Mouse (Mus musculus) cerebellum, adult 2 months (tissue): ENCODE results near the gene Habp4. TPM values are rescaled to one million over a fixed set of nuclear protein-coding genes. Genes with fewer than 3 reads are reported as not detected.

Experiments
- DNase-seq, 2 experiments: peaks; one replicate each; pipeline ENCODE4 v3.0.0; 2021
- H3K27ac ChIP-seq: fragments of 200-500 bp; 2 replicates; pipeline ENCODE4 v1.5.1; 2012; ENCODE audit warnings: low read length, control low read depth, inconsistent platforms; ENCODE audit not compliant: insufficient read depth
- H3K27me3 ChIP-seq: fragments of 200-500 bp; 2 replicates; pipeline ENCODE4 v1.6.1; 2012; ENCODE audit warnings: inconsistent platforms, mild to moderate bottlenecking, low read length, moderate library complexity; ENCODE audit not compliant: control insufficient read depth, insufficient read depth
- H3K4me1 ChIP-seq: fragments of 200-500 bp; 2 replicates; pipeline ENCODE4 v1.6.1; 2011; ENCODE audit warnings: low read length; ENCODE audit not compliant: control insufficient read depth, insufficient read depth
- H3K4me3 ChIP-seq: fragments of 200-500 bp; replicated peaks from 2 replicates; pipeline ENCODE3; 2011; ENCODE audit warnings: mild to moderate bottlenecking, low read depth, low read length, control low read depth; ENCODE audit not compliant: insufficient read depth
- CTCF ChIP-seq: fragments of 200-500 bp; IDR thresholded peaks from 2 replicates; pipeline ENCODE4 v1.5.1; 2011; ENCODE audit warnings: low read depth, mild to moderate bottlenecking, control low read depth, low read length, moderate library complexity, borderline replicate concordance; ENCODE audit not compliant: insufficient read depth
- POLR2A ChIP-seq: fragments of 200-500 bp; IDR thresholded peaks from 2 replicates; pipeline ENCODE4 v1.6.1; 2011; ENCODE audit warnings: low read length, control low read depth, borderline replicate concordance; ENCODE audit not compliant: insufficient read depth
- WGBS: fragments of 180-500 bp; shearing (Covaris S2); methylation state at CpG from one replicate; pipeline ENCODE4 v1.1.7; 2018; 5-methylcytosine and 5-hydroxymethylcytosine counted together
- polyA plus RNA-seq: library from polyadenylated mRNA; depleted of rRNA; stranded (reverse); fragments of >200 nt; gene quantifications from 2 replicates; pipeline ENCODE4 v1.2.3, GENCODE M21; 2012; rRNA removed

Habp4 gene
- 187 and 213 TPM in 2 replicates for polyA plus RNA-seq

- 2% methylated on average over 22 of the region's 31 CpGs for WGBS
- no peaks in the 10 kb centered on the region for H3K4me1 ChIP-seq
- peak; percentile 98 to 99 for DNase-seq
- no peaks in the 10 kb centered on the region for H3K27me3 ChIP-seq
- TF ChIP-seq CTCF (no peak), POLR2A (no peak; the same call in 1 of the 2 replicates)
- H3K27ac ChIP-seq, result peak within 1 kb of the TSS; percentile 46
- H3K4me3 ChIP-seq, result peak within 1 kb of the TSS; percentile 81
These were observed at the start of gene Habp4 for GRCm38 (mm10) chr13:64161548-64161915. Habp4 (plus strand) TSS chr13:64161824.

- Histone ChIP-seq H3K4me3 (no peak overlapping the region), H3K4me1 (no peaks in the 10 kb centered on the region), H3K27ac (no peak overlapping the region), H3K27me3 (no peaks in the 10 kb centered on the region)
- whole genome bisulfite sequencing, result 56% methylated on average over 2 of the region's 2 CpGs
- DNase-seq, result no peak
- no peak for TF ChIP-seq POLR2A
- no peak for TF ChIP-seq CTCF
These were observed 44.2 kb upstream of the Habp4 start for GRCm38 (mm10) chr13:64117442-64117841.

GRCm38 (mm10) chr13:64120760-64121159, 40.9 kb upstream of the Habp4 start:
- Histone ChIP-seq H3K4me1 (no peaks in the 10 kb centered on the region), H3K27me3 (no peaks in the 10 kb centered on the region; the same call in 1 of the 2 replicates), H3K4me3 (no peak overlapping the region), H3K27ac (no peak overlapping the region)
- WGBS, result 55% methylated on average over 4 of the region's 4 CpGs
- no peak for DNase-seq
- TF ChIP-seq CTCF (no peak), POLR2A (no peak)

GRCm38 (mm10) chr13:64123491-64124188, 38.0 kb upstream of the Habp4 start:
- no peaks in the 10 kb centered on the region for H3K4me1 ChIP-seq
- DNase-seq, result no peak
- no peaks in the 10 kb centered on the region; the same call in 1 of the 2 replicates for H3K27me3 ChIP-seq
- TF ChIP-seq POLR2A (no peak), CTCF (no peak)
- no peak overlapping the region for H3K4me3 ChIP-seq
- H3K27ac ChIP-seq, result no peak overlapping the region
- 29% methylated on average over 6 of the region's 6 CpGs for WGBS

GRCm38 (mm10) chr13:64124886-64125285, 36.7 kb upstream of the Habp4 start:
- Histone ChIP-seq H3K27ac (no peak overlapping the region), H3K27me3 (no peaks in the 10 kb centered on the region; the same call in 1 of the 2 replicates), H3K4me1 (no peaks in the 10 kb centered on the region), H3K4me3 (no peak overlapping the region)
- no peak for DNase-seq
- TF ChIP-seq CTCF, result no peak
- no peak for TF ChIP-seq POLR2A
- 94% methylated on average over 6 of the region's 6 CpGs for WGBS

- Histone ChIP-seq H3K4me1 (no peaks in the 10 kb centered on the region), H3K27me3 (no peaks in the 10 kb centered on the region; the same call in 1 of the 2 replicates), H3K4me3 (no peak overlapping the region), H3K27ac (no peak overlapping the region)
- 62% methylated on average over 4 of the region's 4 CpGs for WGBS
- TF ChIP-seq CTCF, result no peak
- TF ChIP-seq POLR2A, result no peak
- DNase-seq, result no peak
These were observed 35.3 kb upstream of the Habp4 start for GRCm38 (mm10) chr13:64126316-64126715.

GRCm38 (mm10) chr13:64128858-64129615, 32.6 kb upstream of the Habp4 start, which contains the start of gene Slc35d2:
Slc35d2 (minus strand) TSS chr13:64129368.
- DNase-seq, result peak; percentile 13 to 28
- peak within 1 kb of the TSS; percentile 40 for H3K4me3 ChIP-seq
- no peaks in the 10 kb centered on the region for H3K27me3 ChIP-seq
- WGBS, result 10% methylated on average over 44 of the region's 44 CpGs
- no peak within 1 kb of the TSS for H3K27ac ChIP-seq
- H3K4me1 ChIP-seq, result no peaks in the 10 kb centered on the region
- no peak for TF ChIP-seq POLR2A

GRCm38 (mm10) chr13:64129616-64130375, 31.8 kb upstream of the Habp4 start:
- Histone ChIP-seq H3K27me3 (no peaks in the 10 kb centered on the region), H3K27ac (no peak overlapping the region), H3K4me1 (no peaks in the 10 kb centered on the region), H3K4me3 (peak overlapping the region; percentile 40)
- WGBS, result 51% methylated on average over 15 of the region's 15 CpGs
- peak; percentile 25 to 26 for DNase-seq
- TF ChIP-seq CTCF, result peak; percentile 22; the same call in 1 of the 2 replicates
- no peak for TF ChIP-seq POLR2A
